Mouse (Mus musculus): Measurements from ENCODE around the gene Fbxw5.

Gene Fbxw5

GRCm38 (mm10) chr2:25500576-25501405, at the start of gene Fbxw5:
Gene Fbxw5 (plus strand): TSS chr2:25500750.
- peak; percentile 95 for DNase-seq (ENCODE audit: low read depth, low spot score)

- no peak for DNase-seq (ENCODE audit: low read depth, low spot score)
Observed at GRCm38 (mm10) chr2:25450853-25451647, 49.5 kb upstream of the Fbxw5 start.

- DNase-seq (ENCODE audit: low read depth, low spot score): no peak
Observed at GRCm38 (mm10) chr2:25452951-25453350, 47.6 kb upstream of the Fbxw5 start.

GRCm38 (mm10) chr2:25456205-25456953, 44.2 kb upstream of the Fbxw5 start, which contains the start of gene Clic3:
Gene Clic3 (plus strand): TSS chr2:25456838.
- DNase-seq (ENCODE audit: low read depth, low spot score): no peak

- DNase-seq (ENCODE audit: low read depth, low spot score): no peak
Observed at GRCm38 (mm10) chr2:25457022-25457896, 43.3 kb upstream of the Fbxw5 start.

- peak; percentile 39 for DNase-seq (ENCODE audit: low read depth, low spot score)
Observed at GRCm38 (mm10) chr2:25458911-25459310, 41.6 kb upstream of the Fbxw5 start.

- DNase-seq (ENCODE audit: low read depth, low spot score): peak; percentile 47
Observed at GRCm38 (mm10) chr2:25460135-25460534, 40.4 kb upstream of the Fbxw5 start.

- peak; percentile 99 for DNase-seq (ENCODE audit: low read depth, low spot score)
Observed at GRCm38 (mm10) chr2:25460551-25461309, 39.8 kb upstream of the Fbxw5 start, which contains the start of gene Paxx. Gene Paxx (minus strand): TSS chr2:25461094.

- DNase-seq (ENCODE audit: low read depth, low spot score): no peak
Observed at GRCm38 (mm10) chr2:25461407-25461806, 39.1 kb upstream of the Fbxw5 start.

GRCm38 (mm10) chr2:25463630-25464029, 36.9 kb upstream of the Fbxw5 start:
- DNase-seq (ENCODE audit: low read depth, low spot score): no peak

GRCm38 (mm10) chr2:25465256-25465655, 35.3 kb upstream of the Fbxw5 start:
- no peak for DNase-seq (ENCODE audit: low read depth, low spot score)

- peak; percentile 50 for DNase-seq (ENCODE audit: low read depth, low spot score)
Observed at GRCm38 (mm10) chr2:25465816-25466635, 34.5 kb upstream of the Fbxw5 start.

- DNase-seq (ENCODE audit: low read depth, low spot score): no peak
Observed at GRCm38 (mm10) chr2:25467606-25468303, 32.8 kb upstream of the Fbxw5 start.

GRCm38 (mm10) chr2:25468962-25469915, 31.3 kb upstream of the Fbxw5 start:
- no peak for DNase-seq (ENCODE audit: low read depth, low spot score)

- no peak for DNase-seq (ENCODE audit: low read depth, low spot score)
Observed at GRCm38 (mm10) chr2:25469969-25470368, 30.6 kb upstream of the Fbxw5 start, which contains the start of gene Ptgds. Gene Ptgds (minus strand): TSS chr2:25470046.

- DNase-seq (ENCODE audit: low read depth, low spot score): no peak
Observed at GRCm38 (mm10) chr2:25472550-25472949, 28.0 kb upstream of the Fbxw5 start.

- DNase-seq (ENCODE audit: low read depth, low spot score): no peak
Observed at GRCm38 (mm10) chr2:25477541-25477940, 23.0 kb upstream of the Fbxw5 start.

All from 3T3-L1 (cell line).